Mouse (Mus musculus) E14TG2a.4 (cell line): ENCODE results near the gene Tenm4.

Experiments used
- H3K27me3 ChIP-seq: 2 replicates; pipeline ENCODE4 v1.6.1; 2014; ENCODE audit warnings: low read length, control low read depth; ENCODE audit not compliant: insufficient read depth
- H3K36me3 ChIP-seq: 2 replicates; pipeline ENCODE4 v1.6.1; 2014; ENCODE audit warnings: low read length, control low read depth; ENCODE audit not compliant: insufficient read depth
- H3K4me1 ChIP-seq: replicated peaks from 2 replicates; pipeline ENCODE4 v1.6.1; 2014; ENCODE audit warnings: low read depth, low read length, control low read depth
- H3K4me3 ChIP-seq: replicated peaks from 2 replicates; pipeline ENCODE4 v1.5.1; 2014; ENCODE audit warnings: mild to moderate bottlenecking, low read length
- H3K9me3 ChIP-seq: 2 replicates; pipeline ENCODE4 v1.6.1; 2014; ENCODE audit warnings: low read length, control low read depth
- CTCF ChIP-seq: conservative IDR thresholded peaks from 2 replicates; pipeline ENCODE4 v1.5.1; 2014; ENCODE audit warnings: low read length
- NANOG ChIP-seq: IDR thresholded peaks from 2 replicates; pipeline ENCODE4 v1.6.1; 2014; ENCODE audit warnings: borderline replicate concordance, low read length, mixed read lengths
- POU5F1 ChIP-seq: IDR thresholded peaks from 2 replicates; pipeline ENCODE4 v1.6.1; 2014; ENCODE audit warnings: low read length, borderline replicate concordance

The Tenm4 gene

DNA sequence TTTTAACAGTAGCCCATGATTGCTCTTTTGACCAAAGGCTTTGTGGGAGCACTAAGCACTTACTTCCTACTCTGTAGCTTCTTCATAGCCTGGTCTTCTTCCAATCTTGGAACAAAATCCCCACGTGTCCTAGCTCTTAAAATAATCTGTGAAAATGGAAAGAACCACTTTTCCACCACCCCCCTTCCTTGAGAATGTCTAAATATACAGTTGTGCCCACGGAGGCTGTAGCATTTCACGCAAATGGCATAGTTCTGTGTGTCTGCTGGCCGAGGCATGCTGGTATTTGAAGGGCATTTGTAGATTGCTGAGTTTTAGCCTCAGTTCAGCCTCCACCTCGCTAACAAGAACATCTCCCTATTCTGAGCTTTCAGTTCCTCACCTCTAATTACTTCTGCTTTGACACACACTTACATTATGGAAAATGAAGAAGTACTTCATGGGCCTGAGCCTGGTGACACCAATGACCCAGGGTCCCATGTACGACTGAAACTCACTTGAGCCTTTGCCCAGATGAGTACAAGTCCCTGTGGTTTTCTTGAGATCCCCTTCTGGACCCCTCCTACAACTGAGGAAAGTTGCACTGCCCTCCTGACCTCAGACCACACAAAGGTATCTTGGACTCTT, 306.1 kb downstream of the Tenm4 start:
- TF ChIP-seq NANOG = no peak
- TF ChIP-seq CTCF = no peak
- no peak for TF ChIP-seq POU5F1
- Histone ChIP-seq H3K4me1 (no peaks in the 10 kb centered on the region), H3K27me3 (no peaks in the 10 kb centered on the region; the same call in 1 of the 2 replicates), H3K4me3 (no peak overlapping the region), H3K36me3 (no peaks in the 10 kb centered on the region; the same call in 1 of the 2 replicates), H3K9me3 (peaks cover 5% of the 10 kb centered on the region; the same call in 1 of the 2 replicates)

DNA sequence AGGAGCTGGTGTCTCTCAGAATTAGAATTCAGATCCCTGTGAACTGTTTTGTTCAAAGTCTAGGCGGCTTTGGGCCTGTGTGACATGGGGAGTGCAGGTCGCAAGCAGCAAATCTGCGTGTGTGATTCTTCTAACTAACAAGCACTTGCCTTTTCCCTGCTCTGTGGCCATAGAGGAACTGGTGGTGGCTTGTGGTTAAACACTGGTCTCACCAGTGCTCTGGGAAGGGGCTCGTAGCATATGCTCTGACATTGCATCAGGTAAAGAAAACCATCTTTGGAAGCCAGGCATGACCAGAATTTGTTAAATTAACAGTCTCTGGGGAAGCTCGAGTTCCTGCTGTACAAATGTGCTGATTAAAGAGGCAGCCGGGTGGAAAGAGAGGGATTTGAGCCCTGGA, 308.1 kb downstream of the Tenm4 start:
- Histone ChIP-seq H3K9me3 (peaks cover 16% of the 10 kb centered on the region; the same call in 1 of the 2 replicates), H3K4me3 (no peak overlapping the region), H3K4me1 (no peaks in the 10 kb centered on the region), H3K27me3 (no peaks in the 10 kb centered on the region; the same call in 1 of the 2 replicates), H3K36me3 (no peaks in the 10 kb centered on the region; the same call in 1 of the 2 replicates)
- no peak for TF ChIP-seq CTCF
- TF ChIP-seq POU5F1 = no peak
- no peak for TF ChIP-seq NANOG

DNA sequence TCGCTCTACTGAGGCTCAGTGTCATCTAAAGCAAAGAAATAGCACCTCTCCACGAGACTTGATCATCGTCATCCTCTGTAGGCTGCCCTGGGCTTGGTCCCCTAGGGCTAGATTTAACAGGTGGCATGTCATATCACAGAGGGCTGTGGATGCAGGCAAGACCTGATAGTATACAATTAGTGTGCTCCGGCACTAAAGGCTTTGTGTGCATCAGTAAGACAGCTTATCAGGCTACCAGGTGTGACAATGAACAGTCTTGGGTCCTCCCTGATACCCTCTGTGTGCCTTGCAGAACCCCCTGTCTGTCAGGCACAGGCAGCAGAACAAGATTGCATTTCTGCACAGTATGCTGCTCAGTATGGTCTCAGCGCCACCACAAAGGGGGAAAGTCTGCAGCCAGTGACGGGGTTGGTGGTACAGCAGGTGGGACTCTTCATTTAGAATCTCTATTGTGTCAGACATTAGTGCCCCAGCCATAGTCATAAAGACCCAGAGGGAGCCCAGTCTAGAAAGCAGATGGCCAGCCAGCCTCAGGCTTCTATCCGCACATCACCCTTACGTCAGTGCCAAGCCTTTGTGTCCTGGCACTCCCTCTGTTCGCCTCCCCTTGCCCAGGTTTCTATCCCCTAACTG, 309.4 kb downstream of the Tenm4 start:
- TF ChIP-seq NANOG (no peak), POU5F1 (no peak), CTCF (no peak)
- H3K36me3 ChIP-seq = no peaks in the 10 kb centered on the region; the same call in 1 of the 2 replicates
- no peaks in the 10 kb centered on the region; the same call in 1 of the 2 replicates for H3K27me3 ChIP-seq
- no peaks in the 10 kb centered on the region for H3K4me1 ChIP-seq
- peaks cover 16% of the 10 kb centered on the region; the same call in 1 of the 2 replicates for H3K9me3 ChIP-seq
- H3K4me3 ChIP-seq = no peak overlapping the region

DNA sequence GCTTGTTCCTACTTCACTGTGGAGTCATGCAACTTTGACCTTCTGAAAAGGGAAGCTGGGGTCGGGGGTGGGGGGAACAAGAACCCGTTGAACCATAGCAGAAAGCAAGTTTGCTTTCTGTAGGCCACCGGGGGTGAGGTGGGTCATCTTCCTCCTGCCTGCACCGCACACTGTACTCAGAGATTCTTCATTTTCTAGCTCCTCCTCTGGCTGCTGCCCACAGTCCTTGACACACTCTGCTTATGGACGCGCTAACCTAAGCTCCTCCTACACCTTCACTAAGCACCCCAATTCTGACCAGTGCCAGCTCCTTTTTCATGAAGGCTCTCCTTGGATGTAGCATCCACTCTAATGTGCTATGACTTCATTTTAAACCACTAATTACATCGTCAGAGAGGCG, 311.9 kb downstream of the Tenm4 start:
- Histone ChIP-seq H3K4me1 (no peaks in the 10 kb centered on the region), H3K4me3 (no peak overlapping the region), H3K27me3 (no peaks in the 10 kb centered on the region; the same call in 1 of the 2 replicates), H3K36me3 (no peaks in the 10 kb centered on the region; the same call in 1 of the 2 replicates), H3K9me3 (peaks cover 16% of the 10 kb centered on the region; the same call in 1 of the 2 replicates)
- TF ChIP-seq NANOG (no peak), POU5F1 (no peak), CTCF (no peak)

DNA sequence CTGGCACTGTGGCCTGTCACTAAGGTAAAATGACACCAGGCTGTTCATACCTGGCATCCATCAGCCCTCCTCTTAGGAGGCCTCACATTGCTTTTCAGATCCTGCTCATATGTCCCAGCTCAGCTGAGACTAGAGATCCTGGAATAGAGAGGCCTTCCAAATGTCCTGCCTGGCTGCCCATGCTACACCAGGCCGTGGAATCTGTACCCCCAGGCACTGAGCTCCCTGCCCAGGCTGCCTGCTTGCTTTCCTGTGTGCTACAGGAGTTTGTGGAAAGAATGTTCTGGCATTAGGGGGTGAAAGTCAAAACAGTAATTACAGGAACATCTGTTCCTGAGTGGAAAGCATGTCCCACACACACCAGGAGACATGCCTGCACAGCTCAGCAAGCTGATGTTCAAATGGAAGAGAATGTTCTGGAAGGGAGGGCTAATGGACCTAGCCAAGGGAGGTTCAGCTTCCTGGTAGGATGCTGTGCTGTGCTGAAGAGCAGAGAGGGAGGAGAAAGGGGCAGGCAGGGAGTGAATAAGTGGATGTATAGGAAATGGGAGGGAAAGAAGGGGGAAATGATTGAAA, 313.0 kb downstream of the Tenm4 start:
- TF ChIP-seq NANOG = no peak
- no peak for TF ChIP-seq CTCF
- TF ChIP-seq POU5F1 = no peak
- Histone ChIP-seq H3K9me3 (peaks cover 16% of the 10 kb centered on the region; the same call in 1 of the 2 replicates), H3K4me3 (no peak overlapping the region), H3K27me3 (no peaks in the 10 kb centered on the region), H3K36me3 (no peaks in the 10 kb centered on the region; the same call in 1 of the 2 replicates), H3K4me1 (no peaks in the 10 kb centered on the region)

DNA sequence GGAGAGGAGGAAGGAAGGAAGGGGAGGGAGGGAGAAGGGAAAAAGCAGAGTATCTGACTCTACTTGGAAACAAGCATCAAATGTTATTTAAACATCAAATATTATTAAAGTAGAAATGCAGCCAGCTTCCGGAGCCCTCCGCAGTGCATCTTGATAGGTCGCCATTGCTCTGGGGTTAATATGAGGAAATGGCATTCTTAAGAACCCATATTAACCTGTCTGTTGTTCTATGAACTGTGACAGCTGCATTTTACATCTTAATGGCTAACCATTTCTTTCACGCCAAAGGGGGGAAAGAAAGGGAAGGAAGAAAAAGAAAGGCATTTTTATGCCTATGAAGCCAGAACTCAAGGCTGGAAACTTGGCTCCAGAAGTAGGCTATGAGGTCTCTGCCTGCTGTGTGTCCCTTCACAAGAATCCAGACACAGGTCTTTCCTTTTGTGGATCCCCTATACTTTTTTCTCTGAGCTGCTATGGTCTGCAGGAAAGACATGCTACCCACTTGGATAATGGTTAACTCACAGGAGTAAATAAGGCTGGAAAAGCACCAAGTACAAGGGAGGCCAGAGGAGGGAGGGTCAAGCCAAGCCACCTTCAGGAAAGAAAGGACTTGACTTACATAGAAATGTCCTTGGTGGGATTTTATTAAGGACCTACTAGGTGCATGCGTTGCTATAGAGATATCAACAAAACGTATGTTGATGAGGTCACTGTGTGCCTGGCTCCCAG, 318.5 kb downstream of the Tenm4 start:
- no peak for TF ChIP-seq POU5F1
- Histone ChIP-seq H3K4me1 (peaks cover 23% of the 10 kb centered on the region), H3K4me3 (no peak overlapping the region), H3K36me3 (no peaks in the 10 kb centered on the region), H3K9me3 (no peaks in the 10 kb centered on the region), H3K27me3 (peaks cover 8% of the 10 kb centered on the region)

DNA sequence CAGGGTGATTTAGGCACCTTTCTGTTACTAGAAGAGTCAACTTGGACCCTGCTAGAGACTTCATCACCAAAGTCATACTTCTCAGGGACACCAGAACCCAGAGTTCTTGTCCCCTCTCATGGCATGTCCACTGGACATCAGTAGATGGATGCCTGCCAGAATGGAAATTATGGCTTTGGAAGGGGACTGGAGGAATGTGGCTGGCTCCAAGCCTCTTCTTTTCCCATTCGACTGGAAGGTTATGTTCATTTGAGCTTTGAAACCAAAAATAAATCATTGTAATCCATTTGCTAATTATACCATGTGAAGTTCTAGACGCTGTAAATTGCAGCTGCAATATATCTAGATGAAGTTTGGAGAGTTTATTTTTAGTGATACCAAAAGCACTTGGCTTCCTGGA, 320.9 kb downstream of the Tenm4 start:
- no peaks in the 10 kb centered on the region for H3K36me3 ChIP-seq
- no peaks in the 10 kb centered on the region for H3K9me3 ChIP-seq
- TF ChIP-seq NANOG (no peak), CTCF (no peak), POU5F1 (no peak)
- H3K27me3 ChIP-seq = peaks cover 8% of the 10 kb centered on the region
- peaks cover 46% of the 10 kb centered on the region for H3K4me1 ChIP-seq
- H3K4me3 ChIP-seq = no peak overlapping the region

DNA sequence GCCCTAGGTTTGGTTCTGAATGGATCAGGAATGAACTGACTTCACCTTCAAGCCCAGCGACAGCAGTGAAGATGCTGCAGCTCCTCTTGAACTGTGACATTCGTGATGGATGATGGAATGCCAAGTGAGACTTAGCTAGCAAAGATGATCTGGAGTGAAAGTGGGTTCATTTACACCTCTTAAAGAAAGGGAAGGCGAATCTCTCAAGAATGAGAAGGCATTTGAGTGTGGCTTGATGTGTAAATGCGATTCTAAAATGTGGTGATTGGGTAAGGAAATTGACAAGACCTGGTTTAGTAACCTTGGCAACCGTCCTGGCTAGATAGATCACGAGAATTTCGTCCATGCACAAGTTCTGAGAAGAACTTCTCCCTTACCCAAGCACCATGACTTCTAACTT, 321.6 kb downstream of the Tenm4 start:
- TF ChIP-seq NANOG = no peak
- Histone ChIP-seq H3K4me1 (peaks cover 46% of the 10 kb centered on the region), H3K27me3 (peaks cover 8% of the 10 kb centered on the region), H3K36me3 (no peaks in the 10 kb centered on the region), H3K9me3 (no peaks in the 10 kb centered on the region), H3K4me3 (no peak overlapping the region)
